Mouse (Mus musculus) T-helper 2 cell (primary cell): ENCODE results near the gene Lrrc39.

Experiments
- in situ Hi-C: fragments of 300-600 bp; cut with MboI, MseI; formaldehyde crosslinking; loops from one replicate; pipeline ENCODE4 v1.15.1; 2025; ENCODE audit warnings: high pct_unique_total_duplicates

Gene Lrrc39

DNA sequence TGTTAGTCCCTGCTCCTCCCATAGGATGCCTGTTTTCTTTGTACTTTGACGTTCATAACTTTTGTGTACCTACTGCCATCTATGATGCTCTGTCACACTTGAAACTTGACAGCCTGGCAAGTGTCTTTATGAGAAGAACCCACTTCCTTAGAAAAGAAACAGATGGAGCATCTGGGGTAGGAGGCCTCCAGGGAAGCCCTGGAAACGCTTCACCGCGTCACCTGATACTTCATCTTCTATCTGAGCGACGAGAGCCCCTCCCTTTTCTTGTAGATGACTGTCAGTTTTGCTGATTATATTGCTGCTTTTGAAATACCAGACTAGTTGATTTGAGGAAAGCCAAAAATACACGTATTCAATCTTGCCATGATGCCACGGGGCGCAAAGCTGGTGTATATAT is 41.8 kb downstream of the Lrrc39 start:
- in situ Hi-C loops, result no loop called here

DNA sequence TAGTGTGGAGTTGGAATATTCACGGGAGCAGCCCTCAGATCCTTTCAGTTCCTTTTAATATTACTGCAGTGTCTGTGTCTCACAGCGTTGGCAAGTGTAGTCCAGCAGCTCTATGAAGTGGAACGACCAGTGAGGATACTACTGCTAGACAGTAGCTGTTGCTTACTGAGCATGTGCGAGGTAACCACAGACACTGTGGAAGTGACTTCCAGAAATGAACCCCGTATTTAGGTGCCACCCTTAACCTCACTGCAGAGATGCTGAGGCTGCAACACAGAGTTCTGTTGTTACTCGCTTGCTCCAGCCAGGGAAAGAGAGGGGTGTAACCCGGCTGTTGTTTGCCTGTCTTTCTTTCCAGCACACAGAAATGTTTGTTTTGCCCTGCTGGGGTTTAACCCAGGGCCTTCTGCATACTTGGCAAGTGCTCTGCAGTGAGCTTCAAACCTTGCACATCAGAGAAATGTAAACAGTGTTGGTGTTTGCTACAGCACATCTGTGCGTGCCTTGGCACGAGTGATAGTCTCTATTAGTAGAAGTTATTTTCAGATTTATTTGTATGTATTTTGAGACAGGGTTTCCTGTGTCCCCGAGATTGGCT is 51.6 kb downstream of the Lrrc39 start, which contains the start of gene Trmt13:
Gene Trmt13, minus strand, starts transcription at position 293 of the 598 bp plus-strand sequence.
- in situ Hi-C loops, result no loop called here

DNA sequence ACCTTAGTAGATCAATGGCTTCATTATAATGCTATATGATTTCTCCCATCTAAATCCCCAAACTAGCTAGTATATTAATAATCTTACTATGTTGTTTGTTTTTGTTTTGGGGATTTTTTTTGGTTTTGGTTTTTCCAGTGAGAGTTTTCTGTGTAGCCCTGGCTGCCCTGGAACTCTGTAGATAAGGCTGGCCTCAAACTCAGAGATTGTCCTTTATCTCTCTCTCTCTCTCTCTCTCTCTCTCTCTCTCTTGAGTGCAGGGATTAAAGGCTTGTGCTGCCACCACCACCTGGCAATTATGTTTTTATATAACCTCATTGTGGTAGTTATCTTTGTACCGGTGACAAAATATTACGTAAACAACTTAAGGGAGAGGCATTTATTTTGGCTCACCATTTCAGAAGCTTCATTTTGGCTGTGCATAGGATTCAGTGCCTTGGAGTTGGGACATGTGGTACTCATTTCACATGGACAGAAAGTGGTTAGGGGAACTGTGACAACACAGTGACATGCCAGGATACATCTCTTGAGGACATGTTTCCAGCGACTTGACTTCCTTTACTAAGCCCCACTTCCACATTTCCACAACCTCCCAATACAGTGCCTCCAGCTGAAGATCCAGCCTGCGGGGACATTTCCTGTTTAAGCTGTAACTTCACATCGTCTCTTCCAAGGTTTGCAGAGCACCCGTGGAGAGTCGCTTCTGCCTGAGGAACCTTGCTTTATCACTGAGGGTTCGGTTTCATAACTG is 52.7 kb downstream of the Lrrc39 start:
- in situ Hi-C loops, result no loop called here

DNA sequence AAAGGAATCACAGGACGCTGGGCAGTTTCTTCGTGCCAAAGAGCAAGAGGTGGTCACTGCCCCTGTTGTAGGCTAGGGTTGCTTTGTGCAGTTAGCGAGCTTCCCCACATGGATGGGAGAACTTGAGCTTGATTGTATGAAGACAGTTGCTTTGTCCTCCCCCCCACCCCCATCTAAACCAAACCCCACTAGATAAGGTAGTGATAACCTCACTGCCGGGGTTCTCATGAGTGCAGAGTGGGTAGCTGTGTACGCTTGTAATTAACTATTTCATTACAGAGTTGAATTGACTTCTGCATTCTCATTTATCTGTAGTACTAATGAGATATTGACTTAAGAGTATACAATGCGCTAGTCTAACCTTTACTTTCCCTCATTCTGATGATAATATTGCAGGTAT is 56.1 kb downstream of the Lrrc39 start:
- in situ Hi-C loops, result no loop called here

DNA sequence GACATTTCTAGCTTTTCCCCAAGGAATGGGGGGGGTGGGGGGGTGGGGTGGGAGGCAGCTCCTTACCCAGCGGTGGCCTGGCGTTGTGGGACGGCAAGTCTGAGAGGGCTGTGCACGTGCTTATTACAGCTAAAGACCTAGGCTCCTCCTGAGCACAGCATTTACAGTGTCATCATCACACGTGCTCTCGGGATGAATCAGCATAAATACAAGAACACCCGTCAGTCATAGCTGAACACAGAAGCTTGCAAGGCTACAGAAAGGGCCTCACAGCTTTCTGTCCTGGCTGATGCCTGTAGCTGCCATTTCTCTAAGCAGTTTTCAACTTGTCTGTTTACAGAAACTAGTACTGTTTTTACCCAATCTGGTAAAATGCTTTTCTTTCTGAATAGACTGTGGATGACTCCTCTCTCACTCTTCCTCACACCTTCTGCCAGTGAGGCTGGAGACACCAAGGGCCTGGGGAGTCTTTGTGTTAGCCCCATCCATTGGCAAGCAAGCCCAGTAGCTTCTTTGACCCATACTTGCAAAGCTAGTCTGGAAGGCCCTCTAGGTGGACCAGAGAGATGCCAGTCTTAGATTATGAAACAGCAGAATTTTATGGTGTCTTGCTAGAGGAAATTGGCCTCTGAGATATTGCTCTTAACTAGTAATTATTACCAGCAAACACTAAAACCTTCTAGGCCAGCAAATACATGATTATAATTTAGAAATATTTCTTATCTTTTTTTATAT is 58.0 kb downstream of the Lrrc39 start:
- in situ Hi-C loops, result no loop called here

DNA sequence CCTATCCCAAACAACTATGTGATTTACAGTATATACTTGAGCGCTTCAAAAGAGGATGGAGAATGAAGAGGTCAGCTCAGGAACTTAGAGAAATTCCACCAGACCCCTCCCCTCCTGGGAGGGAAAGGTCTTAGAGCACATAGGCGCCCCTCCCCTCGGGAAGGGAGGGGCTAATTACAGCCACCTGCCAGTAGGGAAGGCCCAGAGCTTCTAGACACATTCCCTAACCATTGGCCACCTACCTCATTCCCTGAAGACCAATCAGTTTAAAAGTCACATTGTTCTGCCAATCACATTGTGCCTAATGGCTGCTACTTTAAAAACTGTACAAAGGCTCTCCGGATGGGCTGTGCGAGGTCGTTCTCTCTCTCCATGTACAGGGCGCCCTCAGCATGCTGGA is 59.9 kb downstream of the Lrrc39 start:
- in situ Hi-C loops, result no loop called here

DNA sequence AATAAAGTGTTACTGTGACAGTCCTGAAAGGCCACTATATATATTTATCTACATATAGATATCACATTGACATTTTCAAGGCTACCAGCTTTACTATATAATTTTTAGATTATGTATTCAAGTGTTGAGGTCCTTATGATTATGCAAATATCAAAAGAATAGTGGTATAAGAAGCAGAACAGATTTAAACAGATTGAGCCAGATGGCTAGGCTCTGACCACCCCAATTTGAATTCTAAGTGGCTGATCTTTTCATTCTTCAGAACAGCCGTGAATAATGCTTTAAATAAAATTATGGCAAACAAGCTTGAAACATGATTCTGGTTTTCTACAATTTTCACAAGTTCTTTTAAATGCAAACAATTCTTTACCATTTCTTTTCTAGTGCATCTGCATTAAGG is 68.7 kb downstream of the Lrrc39 start:
- in situ Hi-C loops, result no loop called here
